Mouse (Mus musculus): Measurements from ENCODE around the gene Atxn2l.

DNA sequence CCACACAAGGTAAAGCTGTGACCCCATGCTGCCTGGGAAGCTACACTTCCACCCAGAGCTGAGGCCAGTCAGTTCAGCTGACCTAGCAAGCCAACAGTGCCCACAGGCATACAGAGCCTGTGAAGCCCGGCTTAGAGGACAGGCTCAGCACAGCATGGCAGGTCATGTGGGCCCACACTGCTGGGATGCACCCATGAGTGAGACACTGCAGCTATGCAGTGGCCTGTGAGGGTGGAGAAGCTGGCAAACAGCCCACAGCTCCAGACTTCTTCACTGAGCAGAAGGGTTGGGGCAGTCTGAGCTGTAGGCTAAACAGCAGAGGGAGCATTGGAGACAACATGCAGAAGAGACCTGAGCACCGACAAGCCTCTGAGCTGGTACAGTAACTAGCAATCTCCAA, 16.3 kb upstream of the Atxn2l start:
- TF ChIP-seq GATA1 (IDR thresholded peaks at IDR 0.05; ENCODE audit: borderline replicate concordance, low read length), result no peak
- TF ChIP-seq FLI1 (IDR thresholded peaks at IDR 0.05; ENCODE audit: low read length), result no peak

Data from megakaryocyte, embryonic 14.5 days (primary cell).